Mouse (Mus musculus): Measurements from ENCODE around the gene Gramd1b. TPM values are rescaled to one million over a fixed set of nuclear protein-coding genes. Genes with fewer than 3 reads are reported as not detected.
A peak's percentile ranks its signal among the peaks of the same experiment; 100 is the strongest.

Gramd1b gene
- polyA plus RNA-seq, 1 experiment = 20.3 TPM

- Histone ChIP-seq H3K4me3 (ENCODE audit: extremely low read depth, insufficient read depth, insufficient read length) (no peak overlapping the region), H3K27ac (ENCODE audit: insufficient read depth, low read length) (no peak overlapping the region), H3K27me3 (ENCODE audit: control insufficient read depth, insufficient read depth, low read length) (peaks cover 1% of the 10 kb centered on the region; the same call in 1 of the 2 replicates), H3K36me3 (ENCODE audit: control insufficient read depth, insufficient read depth, low read length) (no peaks in the 10 kb centered on the region), H3K4me1 (ENCODE audit: control insufficient read depth, insufficient read depth, insufficient read length) (no peaks in the 10 kb centered on the region)
- no peak for TF ChIP-seq CTCF (IDR thresholded peaks at IDR 0.05; ENCODE audit: extremely low read depth, insufficient read depth, insufficient read length, insufficient replicate concordance)
- TF ChIP-seq POLR2A (IDR thresholded peaks at IDR 0.05; ENCODE audit: low read depth, low read length) = no peak
- 88% methylated on average over 8 of the region's 8 CpGs for WGBS
- no peak for DNase-seq (ENCODE audit: low read depth in 1 of 2, low spot score in 2 of 2)
Measured at GRCm38 (mm10) chr9:40539588-40540140, 8.5 kb upstream of the Gramd1b start.

GRCm38 (mm10) chr9:40537708-40538105 is 6.5 kb upstream of the Gramd1b start:
- no peak overlapping the region for H3K4me3 ChIP-seq (ENCODE audit: extremely low read depth, insufficient read depth, insufficient read length)
- no peaks in the 10 kb centered on the region for H3K36me3 ChIP-seq (ENCODE audit: control insufficient read depth, insufficient read depth, low read length)
- H3K27me3 ChIP-seq (ENCODE audit: control insufficient read depth, insufficient read depth, low read length) = peaks cover 1% of the 10 kb centered on the region; the same call in 1 of the 2 replicates
- no peak for TF ChIP-seq CTCF (IDR thresholded peaks at IDR 0.05; ENCODE audit: extremely low read depth, insufficient read depth, insufficient read length, insufficient replicate concordance)
- TF ChIP-seq POLR2A (IDR thresholded peaks at IDR 0.05; ENCODE audit: low read depth, low read length) = no peak
- H3K4me1 ChIP-seq (ENCODE audit: control insufficient read depth, insufficient read depth, insufficient read length) = no peaks in the 10 kb centered on the region
- H3K27ac ChIP-seq (ENCODE audit: insufficient read depth, low read length) = no peak overlapping the region
- DNase-seq (ENCODE audit: low read depth in 1 of 2, low spot score in 2 of 2) = no peak
- 67% methylated on average over 2 of the region's 2 CpGs for WGBS

- no peak for TF ChIP-seq POLR2A (IDR thresholded peaks at IDR 0.05; ENCODE audit: low read depth, low read length)
- TF ChIP-seq CTCF (IDR thresholded peaks at IDR 0.05; ENCODE audit: extremely low read depth, insufficient read depth, insufficient read length, insufficient replicate concordance) = no peak
- no peaks in the 10 kb centered on the region for H3K27me3 ChIP-seq (ENCODE audit: control insufficient read depth, insufficient read depth, low read length)
- 74% methylated on average over 3 of the region's 3 CpGs for WGBS
- H3K4me1 ChIP-seq (ENCODE audit: control insufficient read depth, insufficient read depth, insufficient read length) = no peaks in the 10 kb centered on the region
- no peaks in the 10 kb centered on the region for H3K36me3 ChIP-seq (ENCODE audit: control insufficient read depth, insufficient read depth, low read length)
- no peak overlapping the region for H3K27ac ChIP-seq (ENCODE audit: insufficient read depth, low read length)
- no peak for DNase-seq (ENCODE audit: low read depth in 1 of 2, low spot score in 2 of 2)
- H3K4me3 ChIP-seq (ENCODE audit: extremely low read depth, insufficient read depth, insufficient read length) = no peak overlapping the region
Measured at GRCm38 (mm10) chr9:40537044-40537707, 6.0 kb upstream of the Gramd1b start.

GRCm38 (mm10) chr9:40530536-40530935 is 647 bp downstream of the Gramd1b start:
- WGBS = 79% methylated on average over 8 of the region's 8 CpGs
- no peak overlapping the region for H3K4me3 ChIP-seq (ENCODE audit: extremely low read depth, insufficient read depth, insufficient read length)
- no peak for TF ChIP-seq CTCF (IDR thresholded peaks at IDR 0.05; ENCODE audit: extremely low read depth, insufficient read depth, insufficient read length, insufficient replicate concordance)
- TF ChIP-seq POLR2A (IDR thresholded peaks at IDR 0.05; ENCODE audit: low read depth, low read length) = no peak

GRCm38 (mm10) chr9:40528733-40529132 is 2.5 kb downstream of the Gramd1b start:
- H3K36me3 ChIP-seq (ENCODE audit: control insufficient read depth, insufficient read depth, low read length) = no peaks in the 10 kb centered on the region
- no peak for DNase-seq (ENCODE audit: low read depth in 1 of 2, low spot score in 2 of 2)
- peaks cover 2% of the 10 kb centered on the region; the same call in 1 of the 2 replicates for H3K27me3 ChIP-seq (ENCODE audit: control insufficient read depth, insufficient read depth, low read length)
- WGBS = 61% methylated on average over 4 of the region's 4 CpGs
- H3K4me1 ChIP-seq (ENCODE audit: control insufficient read depth, insufficient read depth, insufficient read length) = peaks cover 2% of the 10 kb centered on the region; the same call in 1 of the 2 replicates
- no peak overlapping the region for H3K4me3 ChIP-seq (ENCODE audit: extremely low read depth, insufficient read depth, insufficient read length)
- H3K27ac ChIP-seq (ENCODE audit: insufficient read depth, low read length) = no peak overlapping the region
- TF ChIP-seq POLR2A (IDR thresholded peaks at IDR 0.05; ENCODE audit: low read depth, low read length) (no peak), CTCF (IDR thresholded peaks at IDR 0.05; ENCODE audit: extremely low read depth, insufficient read depth, insufficient read length, insufficient replicate concordance) (no peak)

More at GRCm38 (mm10) chr9:40530536-40530935, 647 bp downstream of the Gramd1b start:
- Histone ChIP-seq H3K4me1 (ENCODE audit: control insufficient read depth, insufficient read depth, insufficient read length) (peaks cover 2% of the 10 kb centered on the region; the same call in 1 of the 2 replicates), H3K27ac (ENCODE audit: insufficient read depth, low read length) (no peak overlapping the region), H3K36me3 (ENCODE audit: control insufficient read depth, insufficient read depth, low read length) (no peaks in the 10 kb centered on the region), H3K27me3 (ENCODE audit: control insufficient read depth, insufficient read depth, low read length) (peaks cover 2% of the 10 kb centered on the region; the same call in 1 of the 2 replicates)
- DNase-seq (ENCODE audit: low read depth in 1 of 2, low spot score in 2 of 2) = no peak

- peaks cover 2% of the 10 kb centered on the region; the same call in 1 of the 2 replicates for H3K27me3 ChIP-seq (ENCODE audit: control insufficient read depth, insufficient read depth, low read length)
- peaks cover 2% of the 10 kb centered on the region; the same call in 1 of the 2 replicates for H3K4me1 ChIP-seq (ENCODE audit: control insufficient read depth, insufficient read depth, insufficient read length)
- TF ChIP-seq POLR2A (IDR thresholded peaks at IDR 0.05; ENCODE audit: low read depth, low read length) (no peak), CTCF (IDR thresholded peaks at IDR 0.05; ENCODE audit: extremely low read depth, insufficient read depth, insufficient read length, insufficient replicate concordance) (no peak)
- peak in 1 of 2 experiments; percentile 7 for DNase-seq (ENCODE audit: low read depth in 1 of 2, low spot score in 2 of 2)
- H3K36me3 ChIP-seq (ENCODE audit: control insufficient read depth, insufficient read depth, low read length) = no peaks in the 10 kb centered on the region
- H3K4me3 ChIP-seq (ENCODE audit: extremely low read depth, insufficient read depth, insufficient read length) = no peak overlapping the region
- H3K27ac ChIP-seq (ENCODE audit: insufficient read depth, low read length) = no peak overlapping the region
- 11% methylated on average over 3 of the region's 3 CpGs for WGBS
Measured at GRCm38 (mm10) chr9:40526928-40527327, 4.3 kb downstream of the Gramd1b start.

- 88% methylated on average over 7 of the region's 7 CpGs for WGBS
- no peak overlapping the region for H3K4me3 ChIP-seq (ENCODE audit: extremely low read depth, insufficient read depth, insufficient read length)
- TF ChIP-seq CTCF (IDR thresholded peaks at IDR 0.05; ENCODE audit: extremely low read depth, insufficient read depth, insufficient read length, insufficient replicate concordance) (no peak), POLR2A (IDR thresholded peaks at IDR 0.05; ENCODE audit: low read depth, low read length) (no peak)
- no peaks in the 10 kb centered on the region for H3K27me3 ChIP-seq (ENCODE audit: control insufficient read depth, insufficient read depth, low read length)
- H3K27ac ChIP-seq (ENCODE audit: insufficient read depth, low read length) = no peak overlapping the region
- no peaks in the 10 kb centered on the region for H3K4me1 ChIP-seq (ENCODE audit: control insufficient read depth, insufficient read depth, insufficient read length)
- no peak for DNase-seq (ENCODE audit: low read depth in 1 of 2, low spot score in 2 of 2)
- no peaks in the 10 kb centered on the region for H3K36me3 ChIP-seq (ENCODE audit: control insufficient read depth, insufficient read depth, low read length)
Measured at GRCm38 (mm10) chr9:40522156-40522555, 9.0 kb downstream of the Gramd1b start.
